Mouse (Mus musculus) lung, adult 2 months (tissue): ENCODE measurements around the gene Mpnd.

Experiments
- CTCF ChIP-seq: fragments of 200-500 bp; IDR thresholded peaks from 2 replicates; pipeline ENCODE4 v1.5.1; 2011; ENCODE audit warnings: mild to moderate bottlenecking, low read length, control low read depth; ENCODE audit not compliant: insufficient read depth
- POLR2A ChIP-seq: fragments of 200-500 bp; IDR thresholded peaks from 2 replicates; pipeline ENCODE4 v1.6.1; 2011; ENCODE audit warnings: low read depth, mild to moderate bottlenecking, control low read depth, low read length, borderline replicate concordance; ENCODE audit errors: extremely low read depth

- TF ChIP-seq CTCF, result no peak
- TF ChIP-seq POLR2A, result no peak
Measured at GRCm38 (mm10) chr17:56051369-56051768, 45.9 kb downstream of the Mpnd start.
